Mouse (Mus musculus): ENCODE measurements around the gene 1700018B08Rik.
A peak's percentile ranks its signal among the peaks of the same experiment; 100 is the strongest.

Gene 1700018B08Rik

GRCm38 (mm10) chr8:121544276-121544785, at the start of gene 1700018B08Rik:
1700018B08Rik (minus strand) TSS chr8:121544320.
- no peak for DNase-seq (ENCODE audit: low spot score)

DNA sequence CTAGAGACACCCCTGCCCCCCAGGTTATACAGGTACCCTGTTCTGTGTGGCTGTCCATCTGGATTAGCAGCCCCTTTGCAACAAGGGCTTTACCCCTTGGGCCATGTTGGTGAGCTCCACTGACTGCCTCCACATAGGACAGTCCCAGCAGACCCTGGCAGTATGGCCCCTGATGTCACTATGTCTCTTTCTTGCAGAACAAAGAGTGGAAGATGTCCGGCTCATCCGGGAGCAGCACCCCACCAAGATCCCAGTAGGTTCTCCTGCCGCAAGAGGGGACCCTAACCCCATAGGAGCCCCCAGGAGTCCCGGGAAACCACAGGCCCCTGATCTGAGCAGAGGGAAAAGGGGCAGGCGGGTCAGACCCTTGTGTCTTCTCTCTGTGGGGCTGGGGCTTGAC, 49.2 kb upstream of the 1700018B08Rik start:
- DNase-seq (ENCODE audit: low spot score) = no peak

DNA sequence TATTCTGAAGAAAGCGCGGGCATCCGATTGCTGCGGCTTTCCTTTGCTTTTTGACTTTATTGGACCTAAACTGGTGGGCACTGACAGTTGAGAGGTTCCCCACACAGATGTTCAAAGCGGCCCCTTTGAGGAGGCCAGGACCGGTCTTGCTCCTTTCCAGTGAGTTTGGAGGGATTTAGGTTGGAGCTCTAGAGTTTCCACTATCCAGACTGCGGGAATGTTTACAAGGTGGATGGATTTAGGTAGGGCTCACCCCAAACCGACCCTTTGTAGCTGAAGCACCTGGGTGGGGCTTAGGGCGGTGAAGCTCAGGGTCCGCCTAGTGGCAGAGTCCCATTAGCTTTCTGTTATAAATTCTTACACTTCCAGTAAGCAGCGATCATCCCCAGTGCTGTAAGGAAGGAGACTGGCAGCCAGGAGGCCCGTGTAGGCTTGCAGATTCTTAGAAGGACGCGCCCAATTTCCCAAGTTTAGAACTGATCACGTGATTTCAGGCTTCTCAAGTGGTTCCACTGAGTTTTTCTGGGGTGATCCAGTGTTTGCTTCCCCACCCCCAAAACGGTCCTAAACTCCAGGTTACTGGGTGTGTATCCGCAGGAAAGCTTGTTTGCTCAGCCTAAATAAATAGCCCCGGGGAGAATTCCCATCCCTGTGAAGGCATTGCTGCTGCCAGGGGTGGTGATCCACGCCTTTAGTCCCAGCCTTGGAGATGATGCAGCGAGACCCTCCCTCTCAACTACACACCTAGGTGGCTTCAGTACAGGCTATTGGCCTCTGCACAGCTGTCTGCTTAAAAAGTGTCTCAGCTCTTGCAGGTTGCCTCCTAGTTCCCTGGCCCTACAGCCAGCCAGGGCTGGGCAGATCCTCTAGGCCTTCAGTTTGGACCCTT, 47.3 kb upstream of the 1700018B08Rik start:
- peak; percentile 76 for DNase-seq (ENCODE audit: low spot score)

- peak; percentile 91 for DNase-seq (ENCODE audit: low spot score)
Measured at GRCm38 (mm10) chr8:121590203-121591177, 46.4 kb upstream of the 1700018B08Rik start, which contains the start of gene Map1lc3b. Map1lc3b (plus strand) TSS chr8:121590361.

- DNase-seq (ENCODE audit: low spot score) = peak; percentile 63
Measured at GRCm38 (mm10) chr8:121589205-121589726, 45.1 kb upstream of the 1700018B08Rik start.

- peak; percentile 86 for DNase-seq (ENCODE audit: low spot score)
Measured at GRCm38 (mm10) chr8:121588750-121589149, 44.6 kb upstream of the 1700018B08Rik start.

DNA sequence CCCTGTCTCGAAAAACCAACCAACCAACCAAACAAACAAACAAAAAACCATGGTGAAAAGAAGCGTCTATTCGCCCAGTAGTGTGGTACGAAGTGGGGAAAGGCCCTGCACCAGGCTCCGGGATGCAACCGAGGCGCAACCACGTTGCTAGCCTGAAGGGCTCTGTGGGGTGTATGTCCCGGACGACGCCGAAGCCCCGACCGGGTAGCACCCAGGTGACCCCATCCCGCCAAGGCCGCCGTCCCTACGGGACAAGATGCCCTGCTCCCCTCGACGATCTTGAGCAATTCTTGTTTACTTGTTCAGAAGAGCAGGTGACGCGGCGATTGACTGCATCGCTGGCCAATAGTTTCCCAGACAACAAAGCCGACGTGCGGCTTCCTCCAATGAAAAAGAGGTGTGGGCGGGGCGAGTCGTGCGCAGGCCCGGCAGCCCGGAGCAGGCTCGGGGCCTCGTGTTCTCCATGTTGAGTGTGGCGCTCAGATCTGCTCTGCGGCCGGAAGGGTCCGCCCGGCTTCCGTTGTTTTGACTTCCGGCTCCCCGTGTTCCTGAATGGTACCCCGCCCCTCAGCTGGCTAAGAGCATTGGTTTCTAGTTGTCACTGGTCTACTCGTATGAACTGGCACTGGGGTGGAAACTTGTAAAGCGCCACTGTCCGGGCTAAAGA, 41.2 kb upstream of the 1700018B08Rik start:
- peak; percentile 99 for DNase-seq (ENCODE audit: low spot score)

DNA sequence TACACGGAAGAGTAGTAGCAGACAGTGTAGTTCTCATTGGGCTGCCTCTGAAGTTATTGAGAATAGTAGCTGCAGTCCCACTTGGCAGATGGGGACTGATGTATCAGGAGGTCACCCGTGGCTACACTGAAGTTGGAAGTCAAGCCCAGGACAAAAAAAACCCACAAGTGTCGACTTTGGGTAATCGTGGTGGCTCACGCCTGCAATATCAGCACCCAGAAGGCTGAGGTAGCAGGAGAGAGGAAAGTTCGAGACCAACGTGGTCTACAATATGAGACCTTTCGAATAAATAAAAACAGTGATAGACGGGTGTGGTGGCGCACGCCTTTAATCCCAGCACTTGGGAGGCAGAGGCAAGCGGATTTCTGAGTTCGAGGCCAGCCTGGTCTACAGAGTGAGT, 40.6 kb upstream of the 1700018B08Rik start:
- no peak for DNase-seq (ENCODE audit: low spot score)

DNA sequence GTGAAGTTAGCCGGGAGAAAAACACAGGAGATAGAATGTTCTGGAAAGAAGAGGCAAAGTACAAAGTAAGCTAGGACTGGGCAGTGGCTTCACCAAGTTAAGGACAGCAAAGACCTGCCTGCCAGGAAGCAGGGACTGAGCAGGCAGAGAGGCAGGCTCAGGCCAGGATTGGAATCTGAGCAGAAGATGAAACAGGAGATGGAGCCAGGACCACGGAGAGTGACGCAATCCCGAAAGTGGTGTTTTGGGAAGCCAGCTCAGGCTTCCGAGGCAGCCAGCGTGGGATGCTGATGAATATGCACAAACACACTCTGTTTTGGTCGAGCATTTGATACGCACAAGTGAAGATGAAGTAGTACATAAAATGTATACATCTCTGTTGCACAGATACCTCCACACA, 39.5 kb upstream of the 1700018B08Rik start:
- DNase-seq (ENCODE audit: low spot score) = no peak

GRCm38 (mm10) chr8:121580465-121580864, 36.3 kb upstream of the 1700018B08Rik start:
- no peak for DNase-seq (ENCODE audit: low spot score)

- DNase-seq (ENCODE audit: low spot score) = peak; percentile 95
Measured at GRCm38 (mm10) chr8:121578676-121579451, 34.7 kb upstream of the 1700018B08Rik start, which contains the start of gene Fbxo31. Fbxo31 (minus strand) TSS chr8:121578806.

DNA sequence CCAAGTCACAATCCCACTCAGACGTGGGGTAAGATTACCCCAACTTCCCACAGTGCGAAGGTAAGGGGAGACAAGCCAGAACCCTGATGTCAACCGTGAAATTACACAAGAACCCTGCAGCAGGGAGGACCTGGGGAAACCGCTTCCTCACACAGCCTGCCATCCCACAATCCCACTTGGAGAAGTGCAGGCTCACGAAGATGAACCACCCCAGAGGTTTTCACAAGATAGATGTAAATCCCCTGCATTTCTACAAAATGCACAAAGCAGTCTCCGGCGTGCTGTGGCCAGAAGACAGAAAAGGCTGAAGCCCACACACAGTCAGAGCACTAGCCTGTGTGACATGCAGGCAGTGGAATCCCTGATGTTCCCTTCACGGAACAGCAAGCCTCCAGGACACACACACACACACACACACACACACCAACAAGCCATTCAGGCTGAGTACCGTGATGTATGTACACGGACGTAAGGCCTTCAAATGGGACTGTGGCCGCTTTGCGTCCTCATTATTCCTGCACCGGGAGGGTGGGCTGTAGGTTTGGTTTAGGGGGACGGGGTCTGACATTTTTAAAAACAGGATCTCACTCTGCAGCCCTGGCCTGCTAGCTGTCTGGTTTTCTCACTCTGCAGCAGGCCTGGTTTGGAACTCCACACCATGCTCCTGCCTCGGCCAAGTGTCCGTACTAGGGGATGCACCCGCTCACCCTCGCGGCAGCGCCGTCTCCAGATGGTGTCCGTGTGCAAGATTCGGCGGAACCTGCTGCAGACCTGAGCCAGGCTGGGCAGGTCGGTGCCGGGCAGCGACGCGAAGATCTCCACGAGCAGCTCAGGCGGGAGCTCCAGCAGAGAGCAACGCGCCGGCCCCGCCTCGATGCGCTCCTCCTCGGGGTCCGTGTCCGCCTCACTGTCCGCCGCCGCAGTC, 33.9 kb upstream of the 1700018B08Rik start:
- no peak for DNase-seq (ENCODE audit: low spot score)

DNA sequence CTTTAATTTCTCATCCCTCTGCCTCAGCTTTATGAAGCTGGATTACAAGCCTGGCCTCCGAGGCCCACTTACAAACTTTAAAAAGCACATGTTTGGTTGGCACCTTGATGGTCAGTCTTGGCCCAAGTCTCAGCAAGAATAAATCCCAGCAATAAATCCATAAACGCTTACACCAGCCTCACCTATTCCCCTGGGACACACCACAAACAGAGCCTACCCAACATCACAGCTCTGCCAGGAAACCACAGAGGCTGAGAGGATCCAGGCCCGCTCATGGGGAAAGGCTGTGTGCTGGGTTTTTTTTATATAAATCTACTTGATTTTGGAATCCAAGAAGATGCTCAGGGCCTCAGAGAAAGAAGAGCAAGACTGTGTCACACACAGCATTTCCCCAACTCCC, 31.5 kb upstream of the 1700018B08Rik start:
- DNase-seq (ENCODE audit: low spot score) = no peak

GRCm38 (mm10) chr8:121573275-121573674, 29.2 kb upstream of the 1700018B08Rik start:
- peak; percentile 38 for DNase-seq (ENCODE audit: low spot score)

DNA sequence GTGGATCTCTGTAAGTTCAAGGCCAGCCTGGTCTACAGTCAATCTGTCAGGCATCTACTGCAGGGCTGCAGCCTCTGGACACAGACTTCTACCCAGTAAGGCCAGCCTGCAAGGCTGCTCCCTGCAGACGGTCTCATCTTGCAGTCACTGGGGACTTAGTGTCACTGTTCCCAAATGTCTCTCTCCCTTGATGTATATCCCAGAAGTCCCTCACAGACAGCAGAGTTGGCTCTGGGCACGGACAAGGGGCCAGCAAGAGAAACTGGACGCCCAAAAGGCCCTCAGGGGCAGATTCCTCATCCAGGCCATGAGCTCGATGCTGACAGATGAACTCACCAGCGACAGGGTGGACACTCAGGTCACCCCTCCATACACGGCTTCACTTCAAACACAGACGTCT, 28.0 kb upstream of the 1700018B08Rik start:
- DNase-seq (ENCODE audit: low spot score) = no peak

GRCm38 (mm10) chr8:121570801-121571200, 26.7 kb upstream of the 1700018B08Rik start:
- no peak for DNase-seq (ENCODE audit: low spot score)

DNA sequence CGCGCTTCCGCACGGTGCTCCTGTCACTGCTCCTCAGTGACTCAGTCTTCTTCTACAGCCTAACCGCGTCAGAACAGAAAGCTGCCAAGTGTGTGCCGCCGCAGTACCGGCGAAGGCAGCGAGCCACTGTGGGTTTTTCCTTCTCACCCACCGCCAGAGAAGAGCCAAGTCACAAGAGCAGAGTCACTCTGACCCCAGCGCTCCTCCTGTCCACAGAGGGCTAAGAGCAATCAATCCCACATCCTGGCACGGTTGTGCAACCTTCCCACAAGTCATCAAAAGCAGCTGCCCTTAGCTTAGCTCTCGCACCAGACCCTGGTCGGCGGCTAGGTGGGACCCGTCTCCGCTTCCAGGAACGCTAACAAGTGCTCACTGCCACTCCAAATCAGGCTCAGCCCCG, 26.2 kb upstream of the 1700018B08Rik start:
- no peak for DNase-seq (ENCODE audit: low spot score)

- DNase-seq (ENCODE audit: low spot score) = no peak
Measured at GRCm38 (mm10) chr8:121568321-121568720, 24.2 kb upstream of the 1700018B08Rik start.

GRCm38 (mm10) chr8:121563701-121564100, 19.6 kb upstream of the 1700018B08Rik start:
- DNase-seq (ENCODE audit: low spot score) = no peak
